Mouse (Mus musculus): ENCODE data around the gene Ccna1. TPM values are rescaled to one million over a fixed set of nuclear protein-coding genes. Genes with fewer than 3 reads are reported as not detected.

Ccna1 gene
- polyA plus RNA-seq, 1 experiment from 2014 or later, result 3.3 TPM

- H3K4me1 ChIP-seq (ENCODE audit: control insufficient read depth, insufficient read depth, low read length), result no peaks in the 10 kb centered on the region
- H3K4me3 ChIP-seq (ENCODE audit: low read depth, low read length), result no peak overlapping the region
- H3K36me3 ChIP-seq (ENCODE audit: control insufficient read depth, insufficient read depth, low read length), result no peaks in the 10 kb centered on the region
- H3K4me2 ChIP-seq (replicated peaks; ENCODE audit: low read depth, low read length), result no peak overlapping the region
- WGBS, result 65% methylated on average over 6 of the region's 6 CpGs
- no peaks in the 10 kb centered on the region for H3K27me3 ChIP-seq (ENCODE audit: control insufficient read depth, insufficient read depth, low read length)
- no peaks in the 10 kb centered on the region for H3K9me3 ChIP-seq (ENCODE audit: control insufficient read depth, low read depth, low read length)
- no peak overlapping the region for H3K27ac ChIP-seq (ENCODE audit: low read length)
- H3K9ac ChIP-seq (replicated peaks; ENCODE audit: low read depth, low read length), result no peak overlapping the region
- no peak for ATAC-seq (ENCODE audit: insufficient number of reproducible peaks, insufficient read depth, low FRiP score, low read depth)
Measured at GRCm38 (mm10) chr3:55078233-55078632, 22.9 kb upstream of the Ccna1 start.

GRCm38 (mm10) chr3:55075294-55075648 is 20.0 kb upstream of the Ccna1 start:
- Histone ChIP-seq H3K36me3 (ENCODE audit: control insufficient read depth, insufficient read depth, low read length) (no peaks in the 10 kb centered on the region), H3K27me3 (ENCODE audit: control insufficient read depth, insufficient read depth, low read length) (no peaks in the 10 kb centered on the region), H3K9ac (replicated peaks; ENCODE audit: low read depth, low read length) (no peak overlapping the region), H3K27ac (ENCODE audit: low read length) (no peak overlapping the region), H3K4me2 (replicated peaks; ENCODE audit: low read depth, low read length) (no peak overlapping the region), H3K4me1 (ENCODE audit: control insufficient read depth, insufficient read depth, low read length) (no peaks in the 10 kb centered on the region), H3K4me3 (ENCODE audit: low read depth, low read length) (no peak overlapping the region), H3K9me3 (ENCODE audit: control insufficient read depth, low read depth, low read length) (no peaks in the 10 kb centered on the region)
- no peak for ATAC-seq (ENCODE audit: insufficient number of reproducible peaks, insufficient read depth, low FRiP score, low read depth)
- WGBS, result 73% methylated on average over 3 of the region's 3 CpGs

DNA sequence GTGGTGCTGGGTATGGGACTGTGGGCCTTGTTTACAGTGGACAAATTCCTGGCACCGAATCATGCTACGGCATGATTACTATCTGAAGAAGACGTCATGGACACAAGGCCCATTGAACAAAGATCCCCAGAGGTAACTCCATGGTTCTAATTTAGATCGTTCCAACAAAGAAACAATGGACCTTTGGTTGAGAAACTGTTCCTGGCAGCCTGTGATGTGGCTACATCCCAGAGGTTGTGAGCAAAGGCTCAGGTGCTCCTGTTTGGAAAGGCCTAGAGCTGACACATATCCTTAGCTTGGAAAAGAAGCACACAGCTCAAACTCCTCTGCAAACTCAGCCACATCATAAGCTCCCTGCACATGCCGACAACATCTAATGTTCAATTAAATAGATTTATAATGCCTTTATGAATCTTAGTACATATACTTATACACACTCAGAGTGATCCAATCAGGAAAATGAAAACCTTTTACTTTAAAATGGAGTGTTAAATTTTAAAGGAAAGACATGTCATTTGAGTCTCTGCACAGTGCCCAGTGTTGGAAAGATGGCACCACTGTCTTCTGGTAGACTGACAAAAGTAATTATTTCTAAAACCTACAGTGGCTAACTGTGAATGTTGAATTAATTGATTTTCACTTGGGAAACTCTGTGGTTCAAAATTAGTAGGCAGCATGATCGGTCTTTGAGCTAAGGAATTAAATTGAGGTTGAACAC is 19.4 kb upstream of the Ccna1 start:
- H3K27ac ChIP-seq (ENCODE audit: low read length), result no peak overlapping the region
- H3K27me3 ChIP-seq (ENCODE audit: control insufficient read depth, insufficient read depth, low read length), result no peaks in the 10 kb centered on the region
- no peaks in the 10 kb centered on the region for H3K36me3 ChIP-seq (ENCODE audit: control insufficient read depth, insufficient read depth, low read length)
- no peak overlapping the region for H3K4me3 ChIP-seq (ENCODE audit: low read depth, low read length)
- ATAC-seq (ENCODE audit: insufficient number of reproducible peaks, insufficient read depth, low FRiP score, low read depth), result no peak
- H3K9ac ChIP-seq (replicated peaks; ENCODE audit: low read depth, low read length), result no peak overlapping the region
- H3K4me2 ChIP-seq (replicated peaks; ENCODE audit: low read depth, low read length), result no peak overlapping the region
- no peaks in the 10 kb centered on the region for H3K4me1 ChIP-seq (ENCODE audit: control insufficient read depth, insufficient read depth, low read length)
- 80% methylated on average over 6 of the region's 6 CpGs for WGBS
- no peaks in the 10 kb centered on the region for H3K9me3 ChIP-seq (ENCODE audit: control insufficient read depth, low read depth, low read length)

GRCm38 (mm10) chr3:55067791-55068434 is 12.6 kb upstream of the Ccna1 start:
- WGBS, result 32% methylated on average over 7 of the region's 7 CpGs

GRCm38 (mm10) chr3:55066666-55067023 is 11.3 kb upstream of the Ccna1 start:
- H3K27ac ChIP-seq (ENCODE audit: low read length), result no peak overlapping the region
- H3K36me3 ChIP-seq (ENCODE audit: control insufficient read depth, insufficient read depth, low read length), result no peaks in the 10 kb centered on the region
- H3K4me1 ChIP-seq (ENCODE audit: control insufficient read depth, insufficient read depth, low read length), result no peaks in the 10 kb centered on the region
- H3K27me3 ChIP-seq (ENCODE audit: control insufficient read depth, insufficient read depth, low read length), result no peaks in the 10 kb centered on the region
- WGBS, result 25% methylated on average over 12 of the region's 12 CpGs
- no peak overlapping the region for H3K9ac ChIP-seq (replicated peaks; ENCODE audit: low read depth, low read length)
- no peak for ATAC-seq (ENCODE audit: insufficient number of reproducible peaks, insufficient read depth, low FRiP score, low read depth)
- no peak overlapping the region for H3K4me3 ChIP-seq (ENCODE audit: low read depth, low read length)
- H3K4me2 ChIP-seq (replicated peaks; ENCODE audit: low read depth, low read length), result no peak overlapping the region
- no peaks in the 10 kb centered on the region for H3K9me3 ChIP-seq (ENCODE audit: control insufficient read depth, low read depth, low read length)

More at GRCm38 (mm10) chr3:55067791-55068434, 12.6 kb upstream of the Ccna1 start:
- Histone ChIP-seq H3K27me3 (ENCODE audit: control insufficient read depth, insufficient read depth, low read length) (no peaks in the 10 kb centered on the region), H3K27ac (ENCODE audit: low read length) (no peak overlapping the region), H3K4me2 (replicated peaks; ENCODE audit: low read depth, low read length) (no peak overlapping the region), H3K4me3 (ENCODE audit: low read depth, low read length) (no peak overlapping the region), H3K4me1 (ENCODE audit: control insufficient read depth, insufficient read depth, low read length) (no peaks in the 10 kb centered on the region), H3K9ac (replicated peaks; ENCODE audit: low read depth, low read length) (no peak overlapping the region), H3K36me3 (ENCODE audit: control insufficient read depth, insufficient read depth, low read length) (no peaks in the 10 kb centered on the region), H3K9me3 (ENCODE audit: control insufficient read depth, low read depth, low read length) (no peaks in the 10 kb centered on the region)
- no peak for ATAC-seq (ENCODE audit: insufficient number of reproducible peaks, insufficient read depth, low FRiP score, low read depth)

DNA sequence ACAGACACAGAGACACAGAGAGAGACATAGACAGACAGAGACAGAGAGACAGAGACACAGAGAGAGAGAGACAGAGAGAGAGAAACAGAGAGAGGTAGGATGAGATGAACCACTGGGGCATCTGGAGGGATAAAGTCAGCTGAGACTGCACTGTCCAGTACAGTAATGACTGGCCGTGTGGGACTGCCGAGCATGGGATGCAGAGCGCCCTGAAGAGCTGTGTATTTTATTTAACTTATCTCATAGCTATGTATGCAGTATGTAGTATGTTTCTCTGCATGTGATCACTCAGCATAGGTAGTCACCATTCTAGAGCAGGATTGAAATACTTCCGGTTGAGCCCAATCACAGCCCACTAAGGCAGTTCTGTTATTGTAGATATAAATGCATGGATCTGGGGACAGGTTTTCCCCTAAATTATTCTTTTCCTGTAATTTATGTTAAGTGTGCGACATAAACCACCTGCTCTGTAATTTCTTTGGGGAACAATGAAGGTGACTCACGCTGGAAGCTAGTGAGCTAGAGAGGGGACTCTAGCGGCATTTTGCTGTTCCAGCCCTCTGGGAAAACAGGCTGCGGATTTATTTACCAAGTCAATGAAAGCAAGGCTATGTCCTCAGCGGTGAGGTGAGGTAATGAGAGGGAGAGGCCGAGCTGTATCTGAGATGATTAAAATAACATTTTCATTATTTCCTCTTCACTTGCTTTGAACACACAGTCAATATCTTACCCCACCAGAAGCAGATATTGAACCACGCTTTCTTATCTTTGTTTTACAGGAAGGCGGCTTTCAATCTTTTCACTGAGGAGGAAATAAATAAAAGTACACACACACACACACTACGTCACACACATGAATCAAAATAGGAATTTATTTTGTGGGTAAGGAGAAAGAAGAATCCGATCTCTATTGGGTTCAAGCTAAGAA is 10.7 kb upstream of the Ccna1 start:
- Histone ChIP-seq H3K27ac (ENCODE audit: low read length) (no peak overlapping the region), H3K9ac (replicated peaks; ENCODE audit: low read depth, low read length) (no peak overlapping the region), H3K9me3 (ENCODE audit: control insufficient read depth, low read depth, low read length) (no peaks in the 10 kb centered on the region), H3K4me2 (replicated peaks; ENCODE audit: low read depth, low read length) (no peak overlapping the region), H3K36me3 (ENCODE audit: control insufficient read depth, insufficient read depth, low read length) (no peaks in the 10 kb centered on the region), H3K27me3 (ENCODE audit: control insufficient read depth, insufficient read depth, low read length) (no peaks in the 10 kb centered on the region), H3K4me3 (ENCODE audit: low read depth, low read length) (no peak overlapping the region), H3K4me1 (ENCODE audit: control insufficient read depth, insufficient read depth, low read length) (no peaks in the 10 kb centered on the region)
- 49% methylated on average over 14 of the region's 14 CpGs for WGBS
- ATAC-seq (ENCODE audit: insufficient number of reproducible peaks, insufficient read depth, low FRiP score, low read depth), result no peak; the same call in 1 of the 2 replicates

GRCm38 (mm10) chr3:55064396-55064795 is 9.1 kb upstream of the Ccna1 start:
- WGBS, result 5% methylated on average over 2 of the region's 2 CpGs
- Histone ChIP-seq H3K9ac (replicated peaks; ENCODE audit: low read depth, low read length) (no peak overlapping the region), H3K4me1 (ENCODE audit: control insufficient read depth, insufficient read depth, low read length) (no peaks in the 10 kb centered on the region), H3K4me2 (replicated peaks; ENCODE audit: low read depth, low read length) (no peak overlapping the region), H3K9me3 (ENCODE audit: control insufficient read depth, low read depth, low read length) (no peaks in the 10 kb centered on the region), H3K27me3 (ENCODE audit: control insufficient read depth, insufficient read depth, low read length) (no peaks in the 10 kb centered on the region), H3K36me3 (ENCODE audit: control insufficient read depth, insufficient read depth, low read length) (no peaks in the 10 kb centered on the region), H3K4me3 (ENCODE audit: low read depth, low read length) (no peak overlapping the region), H3K27ac (ENCODE audit: low read length) (no peak overlapping the region)
- ATAC-seq (ENCODE audit: insufficient number of reproducible peaks, insufficient read depth, low FRiP score, low read depth), result no peak

- ATAC-seq (ENCODE audit: insufficient number of reproducible peaks, insufficient read depth, low FRiP score, low read depth), result no peak
- WGBS, result 74% methylated on average over 9 of the region's 9 CpGs
- no peaks in the 10 kb centered on the region for H3K27me3 ChIP-seq (ENCODE audit: control insufficient read depth, insufficient read depth, low read length)
Measured at GRCm38 (mm10) chr3:55062653-55063052, 7.4 kb upstream of the Ccna1 start.

More at GRCm38 (mm10) chr3:55062653-55063052, 7.4 kb upstream of the Ccna1 start:
- Histone ChIP-seq H3K27ac (ENCODE audit: low read length) (no peak overlapping the region), H3K9me3 (ENCODE audit: control insufficient read depth, low read depth, low read length) (no peaks in the 10 kb centered on the region), H3K36me3 (ENCODE audit: control insufficient read depth, insufficient read depth, low read length) (no peaks in the 10 kb centered on the region), H3K9ac (replicated peaks; ENCODE audit: low read depth, low read length) (no peak overlapping the region), H3K4me2 (replicated peaks; ENCODE audit: low read depth, low read length) (no peak overlapping the region), H3K4me3 (ENCODE audit: low read depth, low read length) (no peak overlapping the region), H3K4me1 (ENCODE audit: control insufficient read depth, insufficient read depth, low read length) (no peaks in the 10 kb centered on the region)

All from stomach, embryonic 14.5 days (tissue).